Mouse (Mus musculus) forebrain, embryonic 12.5 days (tissue): ENCODE measurements around the gene Derl3. TPM values are rescaled to one million over a fixed set of nuclear protein-coding genes. Genes with fewer than 3 reads are reported as not detected.
A peak's percentile ranks its signal among the peaks of the same experiment; 100 is the strongest.
"Not testable (repeated sequence)": the region's sequence is repeated elsewhere in the genome, so short reads cannot be mapped to it uniquely, and the experiment has no call there.

Experiments
- ATAC-seq: fragments of 200-750 bp; cut with Nextera tagmentation; 2 replicates; pipeline ENCODE4 v1.8.0; 2017; ENCODE audit warnings: moderate TSS enrichment; ENCODE audit not compliant: low FRiP score
- H3K27ac ChIP-seq: fragments of 300-500 bp; sonication (generic); 2 replicates; pipeline ENCODE4 v1.5.1; 2016; ENCODE audit warnings: mild to moderate bottlenecking
- H3K27me3 ChIP-seq: fragments of 300-500 bp; sonication (generic); 2 replicates; pipeline ENCODE4 v1.6.1; 2016; ENCODE audit warnings: mild to moderate bottlenecking
- H3K36me3 ChIP-seq: fragments of 300-500 bp; sonication (generic); replicated peaks from 2 replicates; pipeline ENCODE4 v1.6.1; 2016; ENCODE audit warnings: mild to moderate bottlenecking
- H3K4me1 ChIP-seq: fragments of 300-500 bp; sonication (generic); 2 replicates; pipeline ENCODE4 v1.6.1; 2016
- H3K4me2 ChIP-seq: fragments of 300-500 bp; sonication (generic); 2 replicates; pipeline ENCODE4 v1.6.1; 2016; ENCODE audit warnings: mild to moderate bottlenecking, moderate library complexity
- H3K4me3 ChIP-seq: fragments of 300-500 bp; sonication (generic); replicated peaks from 2 replicates; pipeline ENCODE4 v1.5.1; 2016; ENCODE audit warnings: mild to moderate bottlenecking
- H3K9ac ChIP-seq: fragments of 300-500 bp; sonication (generic); 2 replicates; pipeline ENCODE4 v1.6.1; 2016; ENCODE audit warnings: mild to moderate bottlenecking
- H3K9me3 ChIP-seq: fragments of 300-500 bp; sonication (generic); 2 replicates; pipeline ENCODE4 v1.6.1; 2016
- WGBS: fragments of 180-500 bp; shearing (Covaris S2); methylation state at CpG from one replicate; pipeline ENCODE4 v1.1.7; 2016; 5-methylcytosine and 5-hydroxymethylcytosine counted together
- polyA plus RNA-seq: library from polyadenylated mRNA; unstranded; fragments of >200 nt; fragmentation: Nextera tagmentation; extraction: Ambion mirVana; gene quantifications from 2 replicates; pipeline ENCODE4 v1.2.1, GENCODE M21; 2016

Derl3 gene
- polyA plus RNA-seq, 1 experiment from 2014 or later, result 3.1 TPM

DNA sequence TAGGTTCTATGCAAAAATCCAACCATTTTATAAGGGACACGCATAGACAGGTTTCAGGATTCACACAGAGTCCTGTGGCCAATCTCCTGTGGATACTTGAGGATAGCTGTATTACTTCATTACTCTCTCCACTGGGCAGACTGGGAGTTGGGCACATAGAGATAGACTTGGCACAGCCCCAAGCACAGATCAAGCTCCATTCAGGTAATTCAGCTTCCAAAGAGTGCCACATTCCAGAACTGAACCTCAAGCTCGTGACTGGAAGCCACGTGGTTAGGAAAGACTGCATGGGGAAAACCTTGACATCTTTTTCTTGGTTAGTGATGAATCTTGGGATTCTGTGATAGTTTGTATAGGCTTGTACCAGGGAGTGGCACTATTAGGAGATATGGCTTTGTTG is 14.4 kb upstream of the Derl3 start:
- H3K36me3 ChIP-seq, result no peaks in the 10 kb centered on the region
- no peaks in the 10 kb centered on the region for H3K9me3 ChIP-seq
- H3K4me2 ChIP-seq, result no peak overlapping the region
- no peak for ATAC-seq
- no peak overlapping the region for H3K27ac ChIP-seq
- H3K27me3 ChIP-seq, result no peaks in the 10 kb centered on the region
- 90% methylated on average over 3 of the region's 3 CpGs for WGBS
- H3K4me3 ChIP-seq, result no peak overlapping the region
- peaks cover 29% of the 10 kb centered on the region for H3K4me1 ChIP-seq
- H3K9ac ChIP-seq, result no peak overlapping the region

DNA sequence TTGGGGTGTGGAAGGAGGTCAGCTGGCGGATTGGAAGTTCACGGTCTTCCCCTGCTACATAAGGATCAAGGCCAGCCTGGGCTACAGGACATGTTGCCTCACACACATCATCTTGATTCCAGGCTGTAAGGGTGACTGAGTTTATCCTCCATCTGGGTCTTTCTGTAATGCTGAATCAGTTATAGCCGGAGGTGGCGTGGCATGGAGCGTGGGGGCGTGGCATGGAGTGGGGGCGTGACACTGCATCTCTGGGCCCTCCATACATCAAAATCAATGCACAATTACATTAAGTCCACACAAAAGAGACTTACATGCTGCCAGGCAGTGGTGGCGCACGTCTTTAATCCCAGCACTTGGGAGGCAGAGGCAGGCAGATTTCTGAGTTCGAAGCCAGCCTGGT is 12.9 kb upstream of the Derl3 start:
- H3K36me3 ChIP-seq, result no peaks in the 10 kb centered on the region
- H3K4me2 ChIP-seq, result no peak overlapping the region
- WGBS, result 93% methylated on average over 10 of the region's 10 CpGs
- ATAC-seq, result no peak
- peaks cover 25% of the 10 kb centered on the region for H3K4me1 ChIP-seq
- H3K27ac ChIP-seq, result no peak overlapping the region
- no peak overlapping the region for H3K9ac ChIP-seq
- H3K9me3 ChIP-seq, result no peaks in the 10 kb centered on the region
- H3K4me3 ChIP-seq, result no peak overlapping the region
- no peaks in the 10 kb centered on the region for H3K27me3 ChIP-seq

DNA sequence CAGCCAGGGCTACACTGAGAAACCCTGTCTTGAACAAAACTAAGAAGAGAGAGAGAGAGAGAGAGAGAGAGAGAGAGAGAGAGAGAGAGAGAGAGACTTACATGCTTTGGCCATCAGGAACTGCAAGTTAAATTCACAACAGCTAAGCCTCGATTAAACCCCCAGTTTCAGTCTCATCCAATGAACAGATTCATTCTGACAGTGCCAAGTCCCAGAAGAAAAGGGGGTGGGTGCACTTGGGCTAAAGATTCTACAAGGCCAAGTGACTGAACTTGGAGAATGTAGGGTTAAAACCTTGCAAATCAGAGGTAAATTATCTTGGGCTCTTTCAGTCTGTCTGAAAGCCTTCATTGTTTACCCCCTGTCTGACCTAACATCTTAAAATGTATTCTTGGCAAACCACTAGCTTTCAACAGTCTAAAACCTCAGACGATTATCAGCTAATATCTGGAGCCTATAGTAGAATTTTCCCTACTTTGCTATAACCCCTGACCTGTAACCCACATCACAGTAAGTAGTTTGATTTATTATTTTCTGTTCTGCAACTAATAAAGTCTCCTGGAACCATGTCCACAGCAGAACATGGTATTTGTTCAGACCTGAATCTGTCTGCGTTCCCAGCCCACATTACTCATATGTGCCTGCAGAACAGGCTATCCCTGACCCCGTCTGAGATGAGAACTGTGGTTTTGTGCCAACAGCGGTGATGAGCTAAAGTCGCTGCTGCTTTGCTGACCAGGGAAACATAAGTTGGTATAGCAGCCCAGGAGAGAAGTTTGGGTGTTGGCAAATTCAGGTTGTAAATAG is 12.2 kb upstream of the Derl3 start:
- Histone ChIP-seq H3K36me3 (no peaks in the 10 kb centered on the region), H3K9me3 (no peaks in the 10 kb centered on the region), H3K27me3 (no peaks in the 10 kb centered on the region), H3K4me3 (no peak overlapping the region), H3K4me2 (no peak overlapping the region), H3K4me1 (peaks cover 25% of the 10 kb centered on the region), H3K9ac (no peak overlapping the region), H3K27ac (peak overlapping the region; percentile 70; the same call in 1 of the 2 replicates)
- ATAC-seq, result no peak
- WGBS, result 58% methylated on average over 6 of the region's 6 CpGs

DNA sequence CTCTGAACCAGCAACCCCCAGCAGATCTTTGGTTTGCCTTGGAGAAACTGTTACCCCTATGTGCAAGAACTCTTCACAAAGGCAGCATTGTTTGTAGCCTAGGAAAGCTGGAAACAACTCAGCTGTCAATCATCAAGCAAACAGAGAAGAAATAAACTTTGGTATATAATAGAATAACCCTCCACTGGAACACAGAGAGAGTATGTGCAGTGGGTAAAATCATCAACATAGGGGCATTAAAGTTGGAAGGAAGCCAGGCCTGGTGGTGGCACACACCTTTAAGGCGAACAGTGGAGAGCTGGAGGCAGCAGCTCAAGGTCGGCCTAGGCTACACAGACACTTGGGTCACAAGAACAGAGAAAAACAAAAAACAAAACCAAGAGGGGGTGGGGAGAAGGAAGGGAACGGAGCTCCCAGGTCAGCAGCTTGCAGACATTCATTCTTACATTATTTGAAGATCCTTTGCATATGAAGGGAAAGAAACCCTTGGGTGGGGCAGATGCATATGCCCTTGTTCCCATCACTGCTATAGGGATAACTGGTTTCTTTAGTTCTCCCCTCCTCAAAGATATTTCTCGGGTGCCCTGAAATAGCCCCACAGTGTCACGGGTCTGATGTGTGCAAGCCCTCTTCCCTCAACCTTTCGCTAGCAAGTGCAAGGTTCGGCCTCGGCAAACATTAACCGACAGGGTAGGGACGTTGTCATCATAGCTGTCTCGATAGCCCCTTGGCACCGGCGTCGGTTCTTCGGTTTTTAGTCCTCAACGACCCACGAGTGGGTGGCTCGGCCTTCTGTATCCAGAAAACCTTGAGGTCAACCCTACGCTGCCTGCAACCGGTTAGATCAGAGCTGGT is 11.4 kb upstream of the Derl3 start:
- WGBS, result 13% methylated on average over 20 of the region's 20 CpGs
- Histone ChIP-seq H3K27ac (peak overlapping the region; percentile 71), H3K36me3 (no peaks in the 10 kb centered on the region), H3K4me3 (no peak overlapping the region), H3K4me1 (peaks cover 25% of the 10 kb centered on the region), H3K27me3 (no peaks in the 10 kb centered on the region), H3K9ac (no peak overlapping the region), H3K4me2 (peak overlapping the region; percentile 22; the same call in 1 of the 2 replicates), H3K9me3 (no peaks in the 10 kb centered on the region)
- ATAC-seq, result peak; percentile 27; the same call in 1 of the 2 replicates

DNA sequence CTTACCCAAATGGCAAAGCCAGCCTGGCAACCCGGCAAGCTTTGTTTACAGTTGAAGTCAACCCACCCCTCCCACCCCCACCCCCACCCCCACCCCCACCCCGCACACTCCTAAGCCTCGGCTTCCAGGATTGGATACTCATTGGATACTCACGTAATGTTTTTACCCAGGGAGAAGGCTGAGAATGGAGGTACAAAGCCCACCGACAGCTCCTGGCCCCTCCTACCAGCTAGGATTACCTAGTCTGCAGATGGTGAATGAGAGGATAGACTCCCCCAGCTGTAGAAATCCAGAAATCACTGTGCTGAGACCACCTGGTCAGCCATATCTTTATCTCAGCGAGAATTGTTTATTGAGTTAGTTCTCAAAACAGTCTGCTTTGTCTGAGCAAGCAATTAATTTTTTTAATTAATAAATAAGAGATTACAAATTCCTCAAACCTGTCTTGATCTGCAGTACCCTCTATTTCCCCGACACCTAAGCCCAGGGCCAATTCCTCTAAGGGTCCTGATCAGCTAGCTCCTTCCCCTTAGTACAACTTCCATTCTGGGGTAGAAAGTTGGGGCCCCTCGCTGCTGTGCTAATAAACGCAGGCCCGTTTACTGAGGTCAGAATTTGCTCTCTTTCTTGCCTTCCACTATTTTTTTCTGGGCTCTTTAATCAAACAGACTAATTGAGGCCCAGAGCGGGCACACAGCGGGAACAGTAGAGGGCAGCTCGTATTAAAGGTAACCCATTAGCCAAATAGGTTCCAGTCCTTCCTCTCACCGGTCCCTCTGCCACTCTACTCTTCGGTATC is 10.6 kb upstream of the Derl3 start:
- Histone ChIP-seq H3K4me1 (peaks cover 25% of the 10 kb centered on the region), H3K27me3 (no peaks in the 10 kb centered on the region), H3K9ac (no peak overlapping the region), H3K36me3 (no peaks in the 10 kb centered on the region), H3K4me2 (peak overlapping the region; percentile 36), H3K4me3 (no peak overlapping the region), H3K27ac (peak overlapping the region; percentile 71), H3K9me3 (no peaks in the 10 kb centered on the region)
- ATAC-seq, result peak; percentile 45; the same call in 1 of the 2 replicates
- 2% methylated on average over 15 of the region's 15 CpGs for WGBS

DNA sequence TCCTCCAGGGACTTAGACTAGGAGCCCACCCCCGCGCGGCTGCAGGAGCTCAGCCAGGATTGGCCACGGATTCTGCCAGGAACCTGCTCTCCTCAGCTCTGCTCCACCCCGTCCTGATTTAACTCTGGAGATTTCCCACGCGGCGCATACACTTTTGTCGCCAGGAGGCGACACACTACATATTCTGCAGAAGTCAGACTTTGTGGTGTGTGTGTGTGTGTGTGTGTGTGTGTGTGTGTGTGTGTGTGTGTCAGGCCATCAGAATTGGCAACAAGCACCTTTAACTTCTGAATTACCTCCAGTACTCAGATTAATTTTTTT is 10.0 kb upstream of the Derl3 start:
- ATAC-seq, result peak; percentile 69
- Histone ChIP-seq H3K27ac (peak overlapping the region; percentile 63; the same call in 1 of the 2 replicates), H3K9ac (no peak overlapping the region), H3K4me1 (peaks cover 25% of the 10 kb centered on the region), H3K36me3 (no peaks in the 10 kb centered on the region), H3K9me3 (no peaks in the 10 kb centered on the region), H3K27me3 (no peaks in the 10 kb centered on the region), H3K4me2 (peak overlapping the region; percentile 36), H3K4me3 (no peak overlapping the region)
- under 1% methylated on average over 10 of the region's 10 CpGs for WGBS

DNA sequence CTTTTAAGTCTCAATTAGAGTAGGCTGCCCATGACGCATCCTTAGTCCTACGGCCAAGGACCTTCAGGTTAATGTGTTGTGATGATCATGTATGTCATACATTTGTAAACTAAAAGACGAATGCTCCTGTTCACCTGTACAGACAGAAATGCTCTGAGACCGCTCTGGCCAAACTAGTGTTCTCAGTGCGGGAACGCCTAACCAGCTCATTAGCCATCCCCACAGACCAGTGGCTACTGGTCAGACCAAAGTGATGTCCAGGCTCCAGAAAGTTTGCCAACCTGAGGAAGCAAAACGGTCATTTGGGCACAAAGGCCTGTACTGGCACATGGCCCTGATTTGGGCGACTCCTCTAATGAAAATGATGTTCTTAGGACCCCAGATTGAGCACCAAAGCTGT is 8.5 kb upstream of the Derl3 start:
- Histone ChIP-seq H3K36me3 (no peaks in the 10 kb centered on the region), H3K27me3 (no peaks in the 10 kb centered on the region), H3K4me3 (no peak overlapping the region), H3K9ac (no peak overlapping the region), H3K27ac (no peak overlapping the region), H3K9me3 (no peaks in the 10 kb centered on the region), H3K4me1 (peaks cover 25% of the 10 kb centered on the region), H3K4me2 (no peak overlapping the region)
- WGBS, result 93% methylated on average over 8 of the region's 8 CpGs
- ATAC-seq, result no peak

DNA sequence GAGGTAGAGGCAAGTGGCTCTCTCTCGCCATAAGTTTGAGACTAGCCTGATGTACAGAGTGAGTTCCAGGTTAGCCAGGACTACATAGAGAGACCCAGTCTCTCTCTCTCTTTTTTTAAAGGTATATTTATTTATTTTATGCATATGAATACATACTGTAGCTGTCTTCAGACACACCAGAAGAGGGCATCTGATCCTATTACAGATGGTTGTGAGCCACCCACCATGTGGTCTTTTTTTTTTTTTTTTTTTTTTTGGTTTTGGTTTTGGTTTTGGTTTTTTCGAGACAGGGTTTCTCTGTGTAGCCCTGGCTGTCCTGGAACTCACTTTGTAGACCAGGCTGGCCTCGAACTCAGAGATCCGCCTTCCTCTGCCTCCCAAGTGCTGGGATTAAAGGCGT is 5.7 kb upstream of the Derl3 start:
- not testable (repeated sequence) for H3K4me1 ChIP-seq, H3K9ac ChIP-seq, ATAC-seq, H3K27me3 ChIP-seq, H3K36me3 ChIP-seq, H3K4me2 ChIP-seq, H3K9me3 ChIP-seq, H3K4me3 ChIP-seq, H3K27ac ChIP-seq
- WGBS, result 86% methylated on average over 5 of the region's 5 CpGs

DNA sequence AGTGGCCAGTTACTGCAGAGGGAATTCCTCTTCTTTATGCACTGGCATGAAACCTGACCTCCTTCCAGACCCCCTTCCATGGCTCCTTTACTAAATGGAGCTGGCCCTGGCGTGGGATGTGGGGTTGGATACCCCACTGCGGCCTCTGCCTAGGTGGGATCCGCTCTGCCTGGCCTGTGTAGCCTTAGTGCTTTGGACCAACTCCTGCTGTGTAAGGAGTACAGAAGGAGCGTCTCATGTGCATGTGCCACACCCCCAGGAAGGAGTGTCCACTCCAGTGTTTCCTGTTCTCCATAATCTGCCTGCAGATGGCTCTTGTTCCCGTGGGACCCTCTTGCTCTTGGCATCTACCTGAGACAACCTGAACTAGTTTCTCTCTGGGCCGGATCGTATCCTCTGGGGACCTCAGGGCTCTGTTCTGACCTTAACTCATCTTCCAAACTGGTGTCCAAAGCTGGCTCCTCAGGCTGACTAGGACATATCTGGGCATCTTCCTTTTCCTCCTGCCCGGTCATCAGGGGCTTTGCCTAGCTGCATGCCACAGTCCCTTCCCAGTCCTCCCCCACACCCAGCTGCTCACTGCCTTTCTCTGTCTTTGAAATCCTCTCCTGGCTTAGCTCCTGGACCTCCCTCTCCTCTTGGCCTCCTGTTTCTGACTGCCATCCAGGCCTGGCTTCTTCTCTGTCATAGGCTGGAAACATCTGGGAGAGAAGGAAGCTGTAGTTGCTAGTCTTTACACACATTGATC is 3.6 kb upstream of the Derl3 start:
- no peaks in the 10 kb centered on the region for H3K27me3 ChIP-seq
- ATAC-seq, result no peak
- H3K36me3 ChIP-seq, result peaks cover 10% of the 10 kb centered on the region
- WGBS, result 53% methylated on average over 8 of the region's 8 CpGs
- no peaks in the 10 kb centered on the region for H3K9me3 ChIP-seq
- no peak overlapping the region for H3K4me2 ChIP-seq
- H3K4me1 ChIP-seq, result peaks cover 12% of the 10 kb centered on the region
- H3K27ac ChIP-seq, result no peak overlapping the region
- no peak overlapping the region for H3K9ac ChIP-seq
- no peak overlapping the region for H3K4me3 ChIP-seq

DNA sequence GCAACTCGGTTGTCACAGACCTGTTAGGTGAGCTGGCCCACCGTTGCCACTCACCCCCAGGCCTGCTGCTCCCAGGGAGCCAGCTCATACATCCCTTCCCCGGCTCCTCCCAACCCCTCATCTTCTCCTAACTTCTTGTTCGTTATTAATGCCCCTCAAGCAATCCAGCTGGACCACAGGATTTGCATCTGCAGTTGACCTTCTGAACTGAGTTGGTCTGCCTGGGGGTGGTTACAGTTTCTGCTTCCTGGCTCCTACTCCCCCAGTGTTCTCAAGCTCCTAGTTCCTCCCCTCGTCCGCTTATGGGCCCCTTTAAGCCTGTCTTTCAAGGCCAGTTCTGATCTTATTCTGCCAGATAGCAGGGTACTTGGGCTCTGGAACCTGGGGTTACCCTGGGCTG is 1.4 kb downstream of the Derl3 start:
- Histone ChIP-seq H3K4me3 (no peak overlapping the region), H3K27me3 (no peaks in the 10 kb centered on the region), H3K4me2 (no peak overlapping the region), H3K4me1 (peaks cover 12% of the 10 kb centered on the region), H3K9me3 (no peaks in the 10 kb centered on the region), H3K27ac (no peak overlapping the region), H3K36me3 (peaks cover 54% of the 10 kb centered on the region), H3K9ac (no peak overlapping the region)
- ATAC-seq, result no peak
- WGBS, result 78% methylated on average over 6 of the region's 6 CpGs

DNA sequence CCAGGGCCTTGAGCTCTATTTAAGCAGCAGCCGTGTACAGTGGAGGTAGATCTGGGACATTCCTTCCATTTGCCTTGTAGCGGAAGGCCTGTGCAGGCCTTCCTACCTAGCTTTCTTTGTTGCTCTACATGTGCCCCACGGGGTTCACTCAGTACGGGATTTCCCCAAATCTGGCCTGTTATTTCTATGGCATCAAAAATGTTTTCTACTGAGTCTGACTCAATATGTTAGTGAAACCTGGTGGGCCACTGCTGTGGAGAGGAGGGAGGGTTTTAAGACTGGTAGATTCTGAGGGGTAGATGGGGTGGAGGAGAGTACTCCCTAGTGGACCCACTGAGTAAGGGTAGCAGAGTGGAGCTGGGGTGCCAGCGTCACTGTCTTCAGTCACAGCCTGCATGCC is 2.5 kb downstream of the Derl3 start:
- Histone ChIP-seq H3K27me3 (no peaks in the 10 kb centered on the region), H3K4me2 (no peak overlapping the region), H3K4me1 (peaks cover 12% of the 10 kb centered on the region), H3K27ac (no peak overlapping the region), H3K36me3 (peaks cover 65% of the 10 kb centered on the region), H3K9ac (no peak overlapping the region), H3K4me3 (no peak overlapping the region), H3K9me3 (no peaks in the 10 kb centered on the region)
- 96% methylated on average over 5 of the region's 5 CpGs for WGBS
- ATAC-seq, result no peak
